Mouse (Mus musculus) heart, embryonic 15.5 days (tissue): ENCODE results near the gene Irak3. TPM values are rescaled to one million over a fixed set of nuclear protein-coding genes. Genes with fewer than 3 reads are reported as not detected.

ENCODE experiments used
- ATAC-seq: fragments of 200-750 bp; cut with Nextera tagmentation; replicated peaks from 2 replicates; pipeline ENCODE4 v1.8.0; 2017; ENCODE audit warnings: low read depth, moderate TSS enrichment; ENCODE audit not compliant: insufficient number of reproducible peaks, insufficient read depth, low FRiP score
- H3K27ac ChIP-seq: fragments of 300-500 bp; sonication (generic); 2 replicates; pipeline ENCODE4 v1.5.1; 2015; ENCODE audit warnings: mild to moderate bottlenecking, inconsistent platforms
- H3K27me3 ChIP-seq: fragments of 300-500 bp; sonication (generic); 2 replicates; pipeline ENCODE4 v1.6.1; 2015; ENCODE audit warnings: inconsistent platforms
- H3K36me3 ChIP-seq: fragments of 300-500 bp; sonication (generic); 2 replicates; pipeline ENCODE4 v1.6.1; 2015; ENCODE audit warnings: mild to moderate bottlenecking, inconsistent platforms
- H3K4me1 ChIP-seq: fragments of 300-500 bp; sonication (generic); replicated peaks from 2 replicates; pipeline ENCODE4 v1.6.1; 2015; ENCODE audit warnings: inconsistent platforms
- H3K4me2 ChIP-seq: fragments of 300-500 bp; sonication (generic); 2 replicates; pipeline ENCODE4 v1.6.1; 2015; ENCODE audit warnings: inconsistent platforms, mild to moderate bottlenecking, moderate library complexity
- H3K4me3 ChIP-seq: fragments of 300-500 bp; sonication (generic); 2 replicates; pipeline ENCODE4 v1.5.1; 2015; ENCODE audit warnings: mild to moderate bottlenecking, inconsistent platforms
- H3K9ac ChIP-seq: fragments of 300-500 bp; sonication (generic); 2 replicates; pipeline ENCODE4 v1.6.1; 2015; ENCODE audit warnings: mild to moderate bottlenecking, inconsistent platforms
- H3K9me3 ChIP-seq: fragments of 300-500 bp; sonication (generic); replicated peaks from 2 replicates; pipeline ENCODE4 v1.6.1; 2016; ENCODE audit warnings: inconsistent platforms
- WGBS: fragments of 180-500 bp; shearing (Covaris S2); methylation state at CpG from one replicate; pipeline ENCODE4 v1.1.7; 2015; ENCODE audit warnings: mixed read lengths; 5-methylcytosine and 5-hydroxymethylcytosine counted together
- polyA plus RNA-seq: library from polyadenylated mRNA; unstranded; fragments of >200 nt; fragmentation: Nextera tagmentation; extraction: Ambion mirVana; gene quantifications from 2 replicates; pipeline ENCODE4 v1.2.1, GENCODE M21; 2015

Gene Irak3
- polyA plus RNA-seq, 1 experiment from 2014 or later: 0.59 TPM

GRCm38 (mm10) chr10:120153911-120154310, 48.0 kb downstream of the Irak3 start:
- Histone ChIP-seq H3K9me3 (no peaks in the 10 kb centered on the region), H3K27me3 (no peaks in the 10 kb centered on the region), H3K4me2 (no peak overlapping the region), H3K9ac (no peak overlapping the region), H3K4me3 (no peak overlapping the region), H3K27ac (no peak overlapping the region), H3K36me3 (no peaks in the 10 kb centered on the region), H3K4me1 (no peaks in the 10 kb centered on the region)
- WGBS: 86% methylated on average over 2 of the region's 2 CpGs
- no peak for ATAC-seq

- ATAC-seq: no peak
These were observed 50.3 kb downstream of the Irak3 start for GRCm38 (mm10) chr10:120151672-120152071.

GRCm38 (mm10) chr10:120140916-120141516, 60.9 kb downstream of the Irak3 start:
- Histone ChIP-seq H3K9me3 (peaks cover 8% of the 10 kb centered on the region; the same call in 1 of the 2 replicates), H3K4me2 (no peak overlapping the region), H3K27ac (no peak overlapping the region), H3K9ac (no peak overlapping the region), H3K27me3 (no peaks in the 10 kb centered on the region), H3K4me3 (no peak overlapping the region), H3K4me1 (no peaks in the 10 kb centered on the region), H3K36me3 (no peaks in the 10 kb centered on the region)
- ATAC-seq: no peak
- WGBS: 66% methylated on average over 10 of the region's 10 CpGs

More at GRCm38 (mm10) chr10:120151672-120152071, 50.3 kb downstream of the Irak3 start:
- Histone ChIP-seq H3K27me3 (no peaks in the 10 kb centered on the region), H3K9ac (no peak overlapping the region), H3K4me3 (no peak overlapping the region), H3K27ac (no peak overlapping the region), H3K4me1 (no peaks in the 10 kb centered on the region), H3K36me3 (no peaks in the 10 kb centered on the region), H3K9me3 (no peaks in the 10 kb centered on the region), H3K4me2 (no peak overlapping the region)
- 87% methylated on average over 7 of the region's 7 CpGs for WGBS

- Histone ChIP-seq H3K9ac (no peak overlapping the region), H3K4me1 (no peaks in the 10 kb centered on the region), H3K27ac (no peak overlapping the region), H3K9me3 (peaks cover 8% of the 10 kb centered on the region; the same call in 1 of the 2 replicates), H3K27me3 (no peaks in the 10 kb centered on the region), H3K36me3 (no peaks in the 10 kb centered on the region), H3K4me2 (no peak overlapping the region), H3K4me3 (no peak overlapping the region)
- no peak for ATAC-seq
- WGBS: 56% methylated on average over 4 of the region's 4 CpGs
These were observed 61.7 kb downstream of the Irak3 start for GRCm38 (mm10) chr10:120140193-120140592.

- no peaks in the 10 kb centered on the region for H3K4me1 ChIP-seq
- H3K4me3 ChIP-seq: no peak overlapping the region
- H3K4me2 ChIP-seq: no peak overlapping the region
- no peak overlapping the region for H3K27ac ChIP-seq
- H3K9me3 ChIP-seq: no peaks in the 10 kb centered on the region
- no peak for ATAC-seq
- H3K36me3 ChIP-seq: no peaks in the 10 kb centered on the region
- H3K27me3 ChIP-seq: no peaks in the 10 kb centered on the region
- WGBS: 76% methylated on average over 12 of the region's 12 CpGs
- no peak overlapping the region for H3K9ac ChIP-seq
These were observed 65.8 kb downstream of the Irak3 start for GRCm38 (mm10) chr10:120136020-120136562.

GRCm38 (mm10) chr10:120133697-120134096, 68.2 kb downstream of the Irak3 start:
- H3K9me3 ChIP-seq: no peaks in the 10 kb centered on the region
- H3K36me3 ChIP-seq: no peaks in the 10 kb centered on the region
- no peaks in the 10 kb centered on the region for H3K4me1 ChIP-seq
- no peaks in the 10 kb centered on the region for H3K27me3 ChIP-seq
- no peak overlapping the region for H3K27ac ChIP-seq
- ATAC-seq: no peak
- no peak overlapping the region for H3K4me2 ChIP-seq
- WGBS: 52% methylated on average over 11 of the region's 11 CpGs
- H3K4me3 ChIP-seq: no peak overlapping the region
- no peak overlapping the region for H3K9ac ChIP-seq

- Histone ChIP-seq H3K27ac (no peak overlapping the region), H3K4me3 (no peak overlapping the region), H3K9ac (no peak overlapping the region), H3K27me3 (no peaks in the 10 kb centered on the region), H3K36me3 (no peaks in the 10 kb centered on the region), H3K9me3 (no peaks in the 10 kb centered on the region), H3K4me1 (no peaks in the 10 kb centered on the region), H3K4me2 (no peak overlapping the region)
- no peak for ATAC-seq
- 57% methylated on average over 16 of the region's 16 CpGs for WGBS
These were observed 71.3 kb downstream of the Irak3 start for GRCm38 (mm10) chr10:120130621-120131020.

GRCm38 (mm10) chr10:120128601-120129277, 73.2 kb downstream of the Irak3 start:
- Histone ChIP-seq H3K4me3 (0 out of 2 replicates have a peak overlapping the region, but pooled peaks have one; percentile 13), H3K9me3 (no peaks in the 10 kb centered on the region), H3K36me3 (no peaks in the 10 kb centered on the region), H3K9ac (no peak overlapping the region), H3K27me3 (no peaks in the 10 kb centered on the region), H3K27ac (no peak overlapping the region), H3K4me2 (peak overlapping the region; percentile 41), H3K4me1 (no peaks in the 10 kb centered on the region)
- 36% methylated on average over 13 of the region's 13 CpGs for WGBS
- no peak for ATAC-seq

- Histone ChIP-seq H3K9ac (no peak overlapping the region), H3K27me3 (no peaks in the 10 kb centered on the region), H3K4me1 (no peaks in the 10 kb centered on the region), H3K36me3 (no peaks in the 10 kb centered on the region), H3K9me3 (no peaks in the 10 kb centered on the region), H3K27ac (no peak overlapping the region), H3K4me2 (no peak overlapping the region), H3K4me3 (no peak overlapping the region)
- no peak for ATAC-seq
- 67% methylated on average over 10 of the region's 10 CpGs for WGBS
These were observed 76.5 kb downstream of the Irak3 start for GRCm38 (mm10) chr10:120125465-120125857.

- Histone ChIP-seq H3K9me3 (no peaks in the 10 kb centered on the region), H3K9ac (no peak overlapping the region), H3K4me2 (no peak overlapping the region), H3K27me3 (no peaks in the 10 kb centered on the region), H3K36me3 (no peaks in the 10 kb centered on the region), H3K4me3 (no peak overlapping the region), H3K4me1 (no peaks in the 10 kb centered on the region), H3K27ac (no peak overlapping the region)
- no peak for ATAC-seq
- WGBS: 52% methylated on average over 7 of the region's 7 CpGs
These were observed 77.0 kb downstream of the Irak3 start for GRCm38 (mm10) chr10:120124801-120125464.

- H3K27me3 ChIP-seq: no peaks in the 10 kb centered on the region
- no peak for ATAC-seq
- no peak overlapping the region for H3K9ac ChIP-seq
- 82% methylated on average over 3 of the region's 3 CpGs for WGBS
- no peaks in the 10 kb centered on the region for H3K4me1 ChIP-seq
- no peak overlapping the region for H3K27ac ChIP-seq
- H3K4me3 ChIP-seq: no peak overlapping the region
- H3K9me3 ChIP-seq: no peaks in the 10 kb centered on the region
- H3K4me2 ChIP-seq: no peak overlapping the region
- H3K36me3 ChIP-seq: no peaks in the 10 kb centered on the region
These were observed 78.2 kb downstream of the Irak3 start for GRCm38 (mm10) chr10:120123721-120124120.
